Mouse (Mus musculus): ENCODE results near the gene Gas6. TPM values are rescaled to one million over a fixed set of nuclear protein-coding genes. Genes with fewer than 3 reads are reported as not detected.

Gas6 gene
- total and polyA plus RNA-seq, 3 experiments = not detected

- H3K36me3 ChIP-seq (ENCODE audit: control insufficient read depth in 1 of 2, insufficient read depth in 2 of 2, low read length in 2 of 2) = no peaks in the 10 kb centered on the region
- H3K9me3 ChIP-seq (replicated peaks; ENCODE audit: insufficient read depth, low read length) = no peaks in the 10 kb centered on the region
- H3K9ac ChIP-seq (ENCODE audit: control insufficient read depth, low read depth, low read length, poor library complexity, severe bottlenecking) = no peak overlapping the region
- no peak for DNase-seq (ENCODE audit: low read depth, low spot score)
- H3K4me3 ChIP-seq (ENCODE audit: control insufficient read depth in 1 of 2, insufficient read depth in 1 of 2, low read depth in 2 of 2, low read length in 2 of 2) = no peak overlapping the region
- TF ChIP-seq MYB (IDR thresholded peaks at IDR 0.05; ENCODE audit: low read depth, low read length) (no peak), USF2 (IDR thresholded peaks at IDR 0.05; ENCODE audit: borderline replicate concordance in 1 of 2, insufficient read depth in 1 of 2, low read depth in 1 of 2, low read length in 2 of 2) (no peak), BHLHE40 (IDR thresholded peaks at IDR 0.05; ENCODE audit: borderline replicate concordance, low read depth, low read length) (no peak), UBTF (IDR thresholded peaks at IDR 0.05; ENCODE audit: borderline replicate concordance, insufficient read depth, low read depth, low read length) (no peak), ZMIZ1 (IDR thresholded peaks at IDR 0.05; ENCODE audit: low read depth, low read length) (no peak), POLR2A (IDR thresholded peaks at IDR 0.05; ENCODE audit: control insufficient read depth in 1 of 2, insufficient read depth in 1 of 2, low read depth in 1 of 2, low read length in 2 of 2, poor library complexity in 1 of 2) (no peak), RCOR1 (IDR thresholded peaks at IDR 0.05; ENCODE audit: low read depth, low read length) (no peak), TCF12 (IDR thresholded peaks at IDR 0.05; ENCODE audit: low read depth, low read length) (no peak), MYC (IDR thresholded peaks at IDR 0.05; ENCODE audit: low read depth, low read length) (no peak), ETS1 (IDR thresholded peaks at IDR 0.05; ENCODE audit: low read depth, low read length) (no peak)
- H3K79me2 ChIP-seq (ENCODE audit: control insufficient read depth, insufficient read depth, low read length, poor library complexity) = no peaks in the 10 kb centered on the region
- H3K27me3 ChIP-seq (ENCODE audit: control insufficient read depth in 1 of 2, insufficient read depth in 2 of 2, low read length in 2 of 2) = peaks cover 13 to 20% of the 10 kb centered on the region in 2 experiments
- H3K4me1 ChIP-seq (ENCODE audit: control insufficient read depth in 1 of 2, insufficient read depth in 2 of 2, low read length in 2 of 2) = no peaks in the 10 kb centered on the region
- H3K27ac ChIP-seq (ENCODE audit: control insufficient read depth, low read depth, low read length) = no peak overlapping the region
Observed at GRCm38 (mm10) chr8:13430412-13430811, 63.9 kb downstream of the Gas6 start.

- no peak overlapping the region for H3K27ac ChIP-seq (ENCODE audit: control insufficient read depth, low read depth, low read length)
- no peak overlapping the region for H3K4me3 ChIP-seq (ENCODE audit: control insufficient read depth in 1 of 2, insufficient read depth in 1 of 2, low read depth in 2 of 2, low read length in 2 of 2)
- DNase-seq (ENCODE audit: low read depth, low spot score) = no peak
- H3K9ac ChIP-seq (ENCODE audit: control insufficient read depth, low read depth, low read length, poor library complexity, severe bottlenecking) = no peak overlapping the region
- H3K9me3 ChIP-seq (replicated peaks; ENCODE audit: insufficient read depth, low read length) = no peaks in the 10 kb centered on the region
- H3K79me2 ChIP-seq (ENCODE audit: control insufficient read depth, insufficient read depth, low read length, poor library complexity) = no peaks in the 10 kb centered on the region
- H3K4me1 ChIP-seq (ENCODE audit: control insufficient read depth in 1 of 2, insufficient read depth in 2 of 2, low read length in 2 of 2) = no peaks in the 10 kb centered on the region
- H3K27me3 ChIP-seq (ENCODE audit: control insufficient read depth in 1 of 2, insufficient read depth in 2 of 2, low read length in 2 of 2) = peaks cover 13 to 19% of the 10 kb centered on the region in 2 experiments
- no peaks in the 10 kb centered on the region for H3K36me3 ChIP-seq (ENCODE audit: control insufficient read depth in 1 of 2, insufficient read depth in 2 of 2, low read length in 2 of 2)
- no peak for TF ChIP-seq RAD21 (IDR thresholded peaks at IDR 0.05; ENCODE audit: low read depth, low read length)
- no peak for TF ChIP-seq GABPA (IDR thresholded peaks at IDR 0.05; ENCODE audit: low read depth, low read length)
- TF ChIP-seq USF1 (IDR thresholded peaks at IDR 0.05; ENCODE audit: low read depth, low read length) = no peak
- TF ChIP-seq CHD1 (IDR thresholded peaks at IDR 0.05; ENCODE audit: low read depth, low read length) = no peak
- no peak for TF ChIP-seq MAZ (IDR thresholded peaks at IDR 0.05; ENCODE audit: low read depth, low read length)
- TF ChIP-seq ZKSCAN1 (IDR thresholded peaks at IDR 0.05; ENCODE audit: low read depth, low read length) = no peak
- no peak for TF ChIP-seq POLR2AphosphoS5 (IDR thresholded peaks at IDR 0.05; ENCODE audit: borderline replicate concordance, low read depth, low read length)
- TF ChIP-seq POLR2AphosphoS2 (IDR thresholded peaks at IDR 0.05; ENCODE audit: low read length) = no peak
Observed at GRCm38 (mm10) chr8:13428156-13428555, 66.1 kb downstream of the Gas6 start.

Measured in MEL (cell line).